In genomic region chr2:27237342-27237741, GRCm38 (mm10) we compare ENCODE assay signal across 8 mouse cellular contexts. TPM values are rescaled to one million over a fixed set of nuclear protein-coding genes. Genes with fewer than 3 reads are reported as not detected.
A peak's percentile ranks its signal among the peaks of the same experiment; 100 is the strongest.
DNase-seq lines count a peak whose midpoint lies in the region; ATAC-seq and TF ChIP-seq lines count a peak whose summit lies in the region.

No protein-coding gene starts in this region.

- H3K4me2 ChIP-seq in forebrain, embryonic 13.5 days, result no peak overlapping the region

- peak; percentile 48; the same call in 1 of the 2 replicates for ATAC-seq in forebrain, embryonic 13.5 days
- ATAC-seq in inflammation-experienced regulatory T-cells, adult 6 months, result no peak

- TF ChIP-seq CTCF in E14TG2a.4 (conservative IDR thresholded peaks at IDR 0.05; ENCODE audit: low read length), result peak; percentile 93
- peak; percentile 83 for TF ChIP-seq CTCF in lung, adult 2 months (IDR thresholded peaks at IDR 0.05; ENCODE audit: insufficient read depth, low read length)

- no peaks in the 10 kb centered on the region for H3K36me3 ChIP-seq in E14TG2a.4 (ENCODE audit: insufficient read depth, low read length)
- no peaks in the 10 kb centered on the region for H3K36me3 ChIP-seq in forebrain, embryonic 13.5 days (ENCODE audit: poor library complexity, severe bottlenecking)

- peaks cover 8% of the 10 kb centered on the region; the same call in 1 of the 2 replicates for H3K4me1 ChIP-seq in E14TG2a.4 (replicated peaks; ENCODE audit: low read depth, low read length)
- 0 out of 2 replicates have a peak, but pooled peaks cover 3% of the 10 kb centered on the region for H3K4me1 ChIP-seq in forebrain, embryonic 13.5 days
- H3K4me1 ChIP-seq in lung, adult 2 months (ENCODE audit: control insufficient read depth, insufficient read depth, low read length), result no peaks in the 10 kb centered on the region

- peak; percentile 63 for DNase-seq in A20 (ENCODE audit: low read depth, low spot score)
- DNase-seq in c-Kit-positive CD71-positive TER-119-positive erythroid progenitor cells, embryonic 14.5 days (ENCODE audit: low spot score), result peak; percentile 26
- peak; percentile 55 for DNase-seq in kidney, adult 11 months
- peak; percentile 64 for DNase-seq in lung, adult 2 months
- peak; percentile 85 for DNase-seq in retina, embryonic 14.5 days (ENCODE audit: low spot score)

- TF ChIP-seq POLR2A in lung, adult 2 months (IDR thresholded peaks at IDR 0.05; ENCODE audit: borderline replicate concordance, extremely low read depth, low read depth, low read length), result no peak

- no peak overlapping the region for H3K4me3 ChIP-seq in E14TG2a.4 (replicated peaks; ENCODE audit: low read length)
- no peak overlapping the region for H3K4me3 ChIP-seq in forebrain, embryonic 13.5 days
- H3K4me3 ChIP-seq in lung, adult 2 months (replicated peaks; ENCODE audit: extremely low read depth, low read depth, low read length), result no peak overlapping the region

- no peak overlapping the region for H3K9ac ChIP-seq in forebrain, embryonic 13.5 days

- 22% methylated on average over 4 of the region's 4 CpGs for WGBS in forebrain, embryonic 13.5 days
- 36% methylated on average over 4 of the region's 4 CpGs for WGBS in lung, adult 2 months

- no peaks in the 10 kb centered on the region for H3K9me3 ChIP-seq in E14TG2a.4 (ENCODE audit: low read length)
- H3K9me3 ChIP-seq in forebrain, embryonic 13.5 days (replicated peaks), result no peaks in the 10 kb centered on the region

- H3K27me3 ChIP-seq in E14TG2a.4 (ENCODE audit: insufficient read depth, low read length), result peaks cover 3% of the 10 kb centered on the region; the same call in 1 of the 2 replicates
- no peaks in the 10 kb centered on the region for H3K27me3 ChIP-seq in forebrain, embryonic 13.5 days

- H3K27ac ChIP-seq in forebrain, embryonic 13.5 days, result no peak overlapping the region

RNA-seq across cellular contexts. Expression of gene Sardh, which starts 10.8 kb away (rescaled TPM):
- polyA plus RNA-seq in forebrain, embryonic 13.5 days (2015; fragmentation: Nextera tagmentation; extraction: Ambion mirVana), result 2.1 and 2.4 TPM in 2 replicates
- 15.4 and 16.7 TPM in 2 replicates for polyA plus RNA-seq in lung, adult 2 months (2012; rRNA removed)
- polyA plus RNA-seq in inflammation-experienced regulatory T-cells, adult 6 months (2017; shearing (Covaris generic)), result 1 to 10 TPM in 2 of 3 experiments, not detected in 1; 6.3 to 7.3 TPM

Comparison
In these comparisons a context has a peak if more than half of its experiments do, and no peak if none do; other contexts are left out.
1. DNase-seq: peak in every context shown above with its lines; median percentile 85 in retina, embryonic 14.5 days; 64 in lung, adult 2 months; 63 in A20; 55 in kidney, adult 11 months; 26 in c-Kit-positive CD71-positive TER-119-positive erythroid progenitor cells, embryonic 14.5 days.